Mouse (Mus musculus): ENCODE results near the gene Igfbp2. TPM values are rescaled to one million over a fixed set of nuclear protein-coding genes. Genes with fewer than 3 reads are reported as not detected.

Igfbp2 gene
- polyA plus RNA-seq, 1 experiment from 2014 or later: 50.5 TPM

DNA sequence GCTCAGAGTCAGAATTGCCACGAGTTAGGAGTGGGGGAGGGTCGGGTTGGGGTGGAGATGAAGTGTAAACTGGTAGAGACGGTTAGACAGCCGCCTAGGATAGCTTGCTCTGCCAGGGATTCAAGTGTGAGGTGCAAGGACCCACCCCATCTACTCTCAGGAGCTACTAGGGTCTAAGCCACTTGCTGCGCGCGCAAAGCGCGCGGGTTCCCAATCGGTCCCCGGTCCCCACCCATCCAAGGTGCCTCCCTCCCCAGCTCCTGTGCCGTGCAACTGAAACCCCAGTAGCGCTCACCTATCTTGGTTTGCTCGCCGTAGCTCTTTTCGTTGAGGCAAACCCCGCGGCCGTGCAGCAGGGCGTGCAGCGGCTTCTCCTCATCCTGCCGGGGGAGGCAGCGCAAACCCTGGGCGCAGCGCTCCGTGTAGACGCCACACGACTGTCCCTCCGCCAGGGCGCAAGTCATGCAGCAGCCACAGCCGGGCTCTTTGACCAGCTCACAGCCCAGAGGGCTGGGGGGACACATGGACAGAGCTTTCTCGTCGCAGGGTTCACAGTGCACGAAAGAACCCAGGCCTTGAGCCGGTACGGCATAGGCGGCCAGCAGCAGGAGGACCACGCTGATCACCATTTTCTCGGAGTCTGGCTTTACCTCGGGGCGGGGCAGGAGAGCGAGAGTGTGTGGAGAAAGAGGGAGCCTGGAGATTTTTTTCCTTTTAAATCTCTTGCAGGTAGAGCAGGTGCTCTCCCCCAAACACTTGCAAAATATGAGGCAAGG lies 49.4 kb downstream of the Igfbp2 start:
- Histone ChIP-seq H3K27ac (ENCODE audit: low read depth, low read length) (peak overlapping the region; percentile 33; the same call in 1 of the 2 replicates), H3K36me3 (ENCODE audit: control insufficient read depth, insufficient read depth, low read length) (no peaks in the 10 kb centered on the region), H3K9me3 (ENCODE audit: control insufficient read depth, low read length) (no peaks in the 10 kb centered on the region), H3K9ac (ENCODE audit: low read depth, low read length) (peak overlapping the region; percentile 47; the same call in 1 of the 2 replicates), H3K27me3 (replicated peaks; ENCODE audit: control insufficient read depth, insufficient read depth, low read length) (peaks cover 66% of the 10 kb centered on the region), H3K4me2 (peak overlapping the region; percentile 78), H3K4me1 (replicated peaks; ENCODE audit: control insufficient read depth, insufficient read depth, low read length) (peaks cover 8% of the 10 kb centered on the region), H3K4me3 (ENCODE audit: low read depth, low read length) (peak overlapping the region; percentile 50)
- WGBS: 1% methylated on average over 43 of the region's 43 CpGs
- no peak for DNase-seq (ENCODE audit: low spot score)
- no peak for ATAC-seq (replicated peaks; ENCODE audit: low FRiP score)

DNA sequence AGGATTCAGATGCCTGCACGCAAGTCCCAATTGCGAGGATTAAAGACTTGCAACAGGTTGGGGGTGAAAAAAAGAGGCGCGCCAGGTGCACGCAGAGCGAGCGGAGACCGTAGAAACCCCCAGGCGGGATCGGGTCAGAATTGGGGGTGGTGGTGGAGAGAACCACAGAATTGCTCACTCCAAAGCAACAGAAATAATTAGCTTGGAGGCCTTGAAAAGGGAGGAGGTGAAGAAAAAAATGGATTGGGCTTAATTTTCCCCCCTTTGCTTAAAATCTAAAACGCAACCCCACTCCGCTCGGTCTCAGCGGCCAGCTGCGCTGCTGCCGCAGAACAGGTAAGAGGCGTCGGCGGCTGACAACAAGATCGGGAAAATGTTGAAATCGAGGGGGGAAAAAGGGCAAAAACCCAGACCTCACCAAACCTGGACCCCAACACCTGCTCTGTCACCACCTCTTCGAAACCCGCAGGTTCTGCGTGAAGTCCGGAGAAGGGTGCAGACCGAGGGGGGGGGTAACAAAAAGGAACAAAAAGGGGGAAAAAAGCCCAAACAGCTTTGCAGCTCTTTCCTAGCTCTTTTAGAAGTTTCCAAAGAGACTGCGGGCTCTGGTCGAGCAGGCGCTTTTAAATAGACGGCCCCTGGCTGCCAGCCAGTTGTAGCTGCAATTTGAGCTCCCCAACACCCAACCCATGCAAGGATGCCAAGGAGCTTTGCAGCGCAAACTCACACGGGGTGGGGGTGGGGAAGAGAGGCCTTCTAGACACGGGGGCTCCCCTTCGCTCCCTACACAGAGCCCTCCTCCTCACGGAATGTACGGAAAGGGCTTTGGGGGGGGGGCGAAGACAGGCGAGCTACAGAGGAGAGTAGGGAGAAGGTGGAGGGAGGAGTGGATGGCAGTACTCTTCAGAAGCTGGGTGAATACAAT lies 50.2 kb downstream of the Igfbp2 start, which contains the start of gene Igfbp5:
TSS of gene Igfbp5 (minus strand) at position 598 of the 925 bp plus-strand sequence.
- peak within 1 kb of the TSS; percentile 47; the same call in 1 of the 2 replicates for H3K9ac ChIP-seq (ENCODE audit: low read depth, low read length)
- 2% methylated on average over 37 of the region's 38 CpGs for WGBS
- ATAC-seq (replicated peaks; ENCODE audit: low FRiP score) (no peak), DNase-seq (ENCODE audit: low spot score) (no peak)
- peaks cover 8% of the 10 kb centered on the region for H3K4me1 ChIP-seq (replicated peaks; ENCODE audit: control insufficient read depth, insufficient read depth, low read length)
- H3K36me3 ChIP-seq (ENCODE audit: control insufficient read depth, insufficient read depth, low read length): no peaks in the 10 kb centered on the region
- H3K27me3 ChIP-seq (replicated peaks; ENCODE audit: control insufficient read depth, insufficient read depth, low read length): peaks cover 63% of the 10 kb centered on the region
- H3K27ac ChIP-seq (ENCODE audit: low read depth, low read length): peak within 1 kb of the TSS; percentile 33; the same call in 1 of the 2 replicates
- H3K9me3 ChIP-seq (ENCODE audit: control insufficient read depth, low read length): no peaks in the 10 kb centered on the region
- peak within 1 kb of the TSS; percentile 78 for H3K4me2 ChIP-seq
- peak within 1 kb of the TSS; percentile 50 for H3K4me3 ChIP-seq (ENCODE audit: low read depth, low read length)

DNA sequence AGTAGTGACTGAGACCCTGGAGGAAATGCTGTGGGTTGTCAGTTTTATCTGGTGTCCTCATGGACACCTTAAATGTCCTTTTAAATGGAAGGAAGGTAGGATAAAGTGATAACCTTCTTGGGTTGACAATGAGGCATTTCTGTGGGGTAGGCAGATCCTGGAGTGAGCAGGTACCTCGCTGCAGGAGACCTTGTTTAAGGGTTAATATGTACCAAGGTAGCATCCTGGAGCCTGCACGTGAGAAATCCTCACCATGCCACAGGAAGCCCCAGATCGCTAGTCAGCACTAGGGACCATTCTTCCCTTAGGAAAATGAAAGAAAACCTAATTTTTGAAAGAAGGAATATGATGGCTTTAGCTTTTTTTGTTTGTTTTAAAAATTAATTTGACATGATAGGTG lies 51.4 kb downstream of the Igfbp2 start:
- H3K36me3 ChIP-seq (ENCODE audit: control insufficient read depth, insufficient read depth, low read length): no peaks in the 10 kb centered on the region
- H3K9ac ChIP-seq (ENCODE audit: low read depth, low read length): no peak overlapping the region
- no peak overlapping the region for H3K27ac ChIP-seq (ENCODE audit: low read depth, low read length)
- peaks cover 6% of the 10 kb centered on the region for H3K4me1 ChIP-seq (replicated peaks; ENCODE audit: control insufficient read depth, insufficient read depth, low read length)
- ATAC-seq (replicated peaks; ENCODE audit: low FRiP score) (no peak), DNase-seq (ENCODE audit: low spot score) (no peak)
- peaks cover 63% of the 10 kb centered on the region for H3K27me3 ChIP-seq (replicated peaks; ENCODE audit: control insufficient read depth, insufficient read depth, low read length)
- H3K4me3 ChIP-seq (ENCODE audit: low read depth, low read length): no peak overlapping the region
- WGBS: 4% methylated on average over 3 of the region's 3 CpGs
- no peaks in the 10 kb centered on the region for H3K9me3 ChIP-seq (ENCODE audit: control insufficient read depth, low read length)
- H3K4me2 ChIP-seq: no peak overlapping the region

DNA sequence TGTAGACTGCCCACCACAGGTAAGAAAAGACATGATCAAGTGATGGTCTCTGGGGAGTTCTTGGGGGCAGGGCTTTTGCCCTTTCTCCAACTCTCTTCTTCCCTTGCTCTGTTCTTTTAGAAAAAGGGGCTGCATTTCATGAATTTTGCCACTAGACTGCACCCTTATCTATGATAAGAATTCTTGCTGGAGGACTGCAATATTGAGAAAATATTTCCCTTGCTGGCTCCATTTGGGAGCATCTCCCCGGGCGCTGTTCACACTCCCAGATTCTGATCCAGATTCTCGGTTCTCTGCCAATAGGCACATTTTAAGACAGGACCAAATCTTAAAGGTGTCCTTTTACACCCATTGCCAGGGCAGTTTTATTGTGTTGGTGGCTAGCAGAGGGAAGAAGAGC lies 51.8 kb downstream of the Igfbp2 start:
- DNase-seq (ENCODE audit: low spot score): no peak
- no peak for ATAC-seq (replicated peaks; ENCODE audit: low FRiP score)

DNA sequence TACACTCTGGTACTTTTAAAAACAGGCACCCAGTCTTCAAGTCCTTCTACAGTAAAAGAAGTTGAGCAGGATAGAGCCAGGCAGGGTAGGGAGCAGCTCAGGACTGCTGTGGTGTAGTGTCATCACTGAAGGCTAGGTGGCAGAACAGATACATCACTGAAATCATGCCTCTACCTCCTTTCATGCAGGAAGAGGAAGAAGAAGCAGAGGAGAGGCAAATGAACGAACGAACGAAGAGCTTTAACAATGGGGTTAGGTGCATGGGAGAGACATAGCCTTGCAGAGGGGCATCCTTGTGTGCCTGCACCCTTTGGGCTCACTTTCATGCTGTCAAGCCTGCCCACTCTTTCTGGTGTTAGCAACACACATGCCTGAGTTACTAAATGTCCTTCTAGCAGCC lies 53.6 kb downstream of the Igfbp2 start:
- peak overlapping the region; percentile 23; the same call in 1 of the 2 replicates for H3K4me2 ChIP-seq
- H3K36me3 ChIP-seq (ENCODE audit: control insufficient read depth, insufficient read depth, low read length): no peaks in the 10 kb centered on the region
- H3K9ac ChIP-seq (ENCODE audit: low read depth, low read length): no peak overlapping the region
- H3K27me3 ChIP-seq (replicated peaks; ENCODE audit: control insufficient read depth, insufficient read depth, low read length): peaks cover 45% of the 10 kb centered on the region
- H3K4me3 ChIP-seq (ENCODE audit: low read depth, low read length): no peak overlapping the region
- no peaks in the 10 kb centered on the region for H3K9me3 ChIP-seq (ENCODE audit: control insufficient read depth, low read length)
- H3K4me1 ChIP-seq (replicated peaks; ENCODE audit: control insufficient read depth, insufficient read depth, low read length): peaks cover 1% of the 10 kb centered on the region
- ATAC-seq (replicated peaks; ENCODE audit: low FRiP score) (peak; percentile 49; the same call in 1 of the 2 replicates), DNase-seq (ENCODE audit: low spot score) (no peak)
- 5% methylated on average over 3 of the region's 3 CpGs for WGBS
- H3K27ac ChIP-seq (ENCODE audit: low read depth, low read length): no peak overlapping the region

More for the DNA sequence above, 51.8 kb downstream of the Igfbp2 start:
- Histone ChIP-seq H3K4me3 (ENCODE audit: low read depth, low read length) (no peak overlapping the region), H3K4me2 (no peak overlapping the region), H3K4me1 (replicated peaks; ENCODE audit: control insufficient read depth, insufficient read depth, low read length) (peaks cover 6% of the 10 kb centered on the region), H3K9ac (ENCODE audit: low read depth, low read length) (no peak overlapping the region), H3K36me3 (ENCODE audit: control insufficient read depth, insufficient read depth, low read length) (no peaks in the 10 kb centered on the region), H3K27me3 (replicated peaks; ENCODE audit: control insufficient read depth, insufficient read depth, low read length) (peaks cover 61% of the 10 kb centered on the region), H3K27ac (ENCODE audit: low read depth, low read length) (no peak overlapping the region), H3K9me3 (ENCODE audit: control insufficient read depth, low read length) (no peaks in the 10 kb centered on the region)
- WGBS: 38% methylated on average over 3 of the region's 3 CpGs

DNA sequence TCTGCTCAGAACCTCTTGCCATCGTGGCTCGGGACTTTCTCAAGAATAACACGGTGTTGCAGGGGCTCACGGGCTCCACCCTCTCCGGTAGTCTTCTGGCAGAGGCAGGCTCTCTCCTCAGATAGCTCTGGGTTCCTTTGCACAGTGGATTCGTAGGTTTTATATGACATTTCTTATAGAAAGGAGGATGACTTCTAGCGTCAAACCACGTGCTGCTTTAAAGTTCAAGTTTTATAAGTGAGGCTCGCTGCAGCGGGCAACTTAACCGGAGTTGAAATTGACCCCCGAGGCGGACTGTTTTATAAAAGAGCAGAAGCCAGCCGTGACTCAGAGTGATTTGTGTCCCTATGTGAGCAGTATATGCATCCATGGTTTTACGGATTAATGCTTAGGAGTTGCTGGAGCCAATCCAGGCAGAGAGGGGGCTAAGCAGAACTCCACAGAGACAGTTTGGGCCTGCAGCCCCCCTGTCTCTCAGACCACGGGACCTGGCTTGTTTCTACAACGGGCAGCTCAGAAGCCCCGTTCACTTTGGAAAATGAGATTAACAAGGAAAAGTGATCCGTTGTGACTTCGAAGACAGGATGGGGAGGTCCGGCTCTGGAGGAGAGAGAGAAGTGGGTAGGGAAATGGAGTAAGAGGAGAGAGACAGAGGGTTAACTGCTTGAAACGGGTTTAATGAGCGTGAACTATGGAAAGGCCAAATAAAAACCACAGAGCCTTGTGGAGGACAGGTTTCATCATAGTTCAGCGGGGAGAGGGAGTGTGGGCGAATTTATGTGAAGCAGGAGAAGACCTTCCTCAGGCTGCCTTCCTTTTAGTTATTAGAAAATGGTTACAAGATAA lies 54.4 kb downstream of the Igfbp2 start:
- no peaks in the 10 kb centered on the region for H3K9me3 ChIP-seq (ENCODE audit: control insufficient read depth, low read length)
- H3K27ac ChIP-seq (ENCODE audit: low read depth, low read length): no peak overlapping the region
- 59% methylated on average over 25 of the region's 25 CpGs for WGBS
- peak overlapping the region; percentile 23; the same call in 1 of the 2 replicates for H3K4me2 ChIP-seq
- H3K27me3 ChIP-seq (replicated peaks; ENCODE audit: control insufficient read depth, insufficient read depth, low read length): peaks cover 37% of the 10 kb centered on the region
- no peak overlapping the region for H3K9ac ChIP-seq (ENCODE audit: low read depth, low read length)
- H3K36me3 ChIP-seq (ENCODE audit: control insufficient read depth, insufficient read depth, low read length): no peaks in the 10 kb centered on the region
- DNase-seq (ENCODE audit: low spot score) (no peak), ATAC-seq (replicated peaks; ENCODE audit: low FRiP score) (no peak)
- no peak overlapping the region for H3K4me3 ChIP-seq (ENCODE audit: low read depth, low read length)
- H3K4me1 ChIP-seq (replicated peaks; ENCODE audit: control insufficient read depth, insufficient read depth, low read length): no peaks in the 10 kb centered on the region; the same call in none of the 2 replicates

DNA sequence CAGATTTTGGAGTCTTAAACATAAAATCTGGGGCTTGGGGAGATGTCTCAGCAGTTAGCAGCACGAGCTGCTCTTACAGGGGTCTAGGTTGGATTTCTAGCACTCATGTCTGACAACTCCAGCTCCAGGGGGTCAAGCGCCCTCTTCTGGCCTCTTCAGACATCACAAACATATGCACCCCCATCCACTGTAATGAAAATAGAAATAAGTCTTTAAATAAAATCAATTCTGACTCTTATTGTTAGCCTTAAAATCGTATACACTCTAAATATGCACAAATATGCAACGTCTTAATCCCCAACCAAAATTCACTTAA lies 55.0 kb downstream of the Igfbp2 start:
- Histone ChIP-seq H3K4me2 (no peak overlapping the region), H3K27me3 (replicated peaks; ENCODE audit: control insufficient read depth, insufficient read depth, low read length) (peaks cover 31% of the 10 kb centered on the region), H3K9ac (ENCODE audit: low read depth, low read length) (no peak overlapping the region), H3K4me3 (ENCODE audit: low read depth, low read length) (no peak overlapping the region), H3K27ac (ENCODE audit: low read depth, low read length) (no peak overlapping the region), H3K4me1 (replicated peaks; ENCODE audit: control insufficient read depth, insufficient read depth, low read length) (no peaks in the 10 kb centered on the region; the same call in 1 of the 2 replicates), H3K36me3 (ENCODE audit: control insufficient read depth, insufficient read depth, low read length) (no peaks in the 10 kb centered on the region), H3K9me3 (ENCODE audit: control insufficient read depth, low read length) (no peaks in the 10 kb centered on the region)
- 48% methylated on average over 4 of the region's 4 CpGs for WGBS
- no peak for DNase-seq (ENCODE audit: low spot score)
- ATAC-seq (replicated peaks; ENCODE audit: low FRiP score): no peak
